In genomic region chr11:74909978-74910377, GRCm38 (mm10) we compare ENCODE assay signal across 35 mouse cellular contexts.
"Had no signal": no experiment of that assay in that cellular context is flagged by ENCODE, and none has a peak within 500 bp of the region (broad histone marks: within the 10 kb centered on the region; RNA-seq: fewer than 3 reads in every experiment).

No protein-coding gene starts in this region.

- DNase-seq: heart, postnatal 10 days; heart, postnatal 14 days; heart, postnatal 36 days; heart, postnatal 4 days; kidney, adult 11 months; kidney, adult 18-20 months; kidney, adult 2 months; kidney, adult 8-10 months; kidney, adult 9 months; kidney, postnatal 10 days; kidney, postnatal 14 days; kidney, postnatal 25 days; kidney, postnatal 36 days; kidney, postnatal 4 days; layer of hippocampus, adult 9-11 months; layer of hippocampus, postnatal 36 days had no signal

- H3K4me1 ChIP-seq: heart, embryonic 10.5 days; heart, embryonic 12.5 days; heart, embryonic 13.5 days; heart, embryonic 15.5 days; hindbrain, embryonic 10.5 days; hindbrain, embryonic 12.5 days; hindbrain, embryonic 13.5 days; hindbrain, embryonic 15.5 days; intestine, embryonic 15.5 days; kidney, embryonic 15.5 days had no signal

- H3K9ac ChIP-seq: heart, embryonic 12.5 days; heart, embryonic 13.5 days; heart, embryonic 15.5 days; hindbrain, embryonic 12.5 days; hindbrain, embryonic 13.5 days; hindbrain, embryonic 14.5 days; hindbrain, embryonic 15.5 days; intestine, embryonic 15.5 days; kidney, embryonic 15.5 days had no signal

- H3K27me3 ChIP-seq: heart, embryonic 12.5 days; heart, embryonic 13.5 days; heart, embryonic 15.5 days; hindbrain, embryonic 12.5 days; hindbrain, embryonic 13.5 days; hindbrain, embryonic 15.5 days; intestine, embryonic 15.5 days; kidney, embryonic 15.5 days had no signal

- ATAC-seq: hindbrain, embryonic 16.5 days; hindbrain, postnatal 0 days; inflammation-experienced regulatory T-cells, adult 6 months; intestine, embryonic 15.5 days; intestine, embryonic 16.5 days; intestine, postnatal 0 days had no signal

- H3K9me3 ChIP-seq: heart, embryonic 10.5 days; heart, embryonic 12.5 days; heart, embryonic 13.5 days; heart, embryonic 15.5 days; hindbrain, embryonic 10.5 days; hindbrain, embryonic 12.5 days; hindbrain, embryonic 13.5 days; hindbrain, embryonic 15.5 days; intestine, embryonic 15.5 days; kidney, embryonic 15.5 days had no signal

- H3K27ac ChIP-seq: heart, embryonic 10.5 days; heart, embryonic 13.5 days; heart, embryonic 15.5 days; hindbrain, embryonic 10.5 days; hindbrain, embryonic 12.5 days; hindbrain, embryonic 13.5 days; hindbrain, embryonic 14.5 days; hindbrain, embryonic 15.5 days; hindbrain, postnatal 0 days; intestine, embryonic 15.5 days; kidney, embryonic 15.5 days; kidney, postnatal 0 days had no signal

- H3K4me2 ChIP-seq: heart, embryonic 11.5 days; heart, embryonic 12.5 days; heart, embryonic 13.5 days; heart, embryonic 15.5 days; hindbrain, embryonic 12.5 days; hindbrain, embryonic 13.5 days; hindbrain, embryonic 14.5 days; hindbrain, embryonic 15.5 days; intestine, embryonic 15.5 days; kidney, embryonic 15.5 days had no signal

- H3K4me3 ChIP-seq: heart, embryonic 10.5 days; heart, embryonic 12.5 days; heart, embryonic 13.5 days; heart, embryonic 15.5 days; hindbrain, embryonic 10.5 days; hindbrain, embryonic 12.5 days; hindbrain, embryonic 13.5 days; hindbrain, embryonic 15.5 days; intestine, embryonic 15.5 days; kidney, embryonic 15.5 days; layer of hippocampus, adult 2 months had no signal
